Mouse (Mus musculus) heart, adult 2 months (tissue): Measurements from ENCODE around the gene Pkd2. TPM values are rescaled to one million over a fixed set of nuclear protein-coding genes. Genes with fewer than 3 reads are reported as not detected.
A peak's percentile ranks its signal among the peaks of the same experiment; 100 is the strongest.
"Not testable (repeated sequence)": the region's sequence is repeated elsewhere in the genome, so short reads cannot be mapped to it uniquely, and the experiment has no call there.

Experiments used
- DNase-seq, 2 experiments: peaks; one replicate each; pipeline ENCODE4 v3.0.0; 2021
- H3K27ac ChIP-seq: fragments of 200-600 bp; 2 replicates; pipeline ENCODE4 v1.8.1; 2022
- H3K27me3 ChIP-seq: fragments of 200-500 bp; 2 replicates; pipeline ENCODE4 v1.6.1; 2012; ENCODE audit warnings: mild to moderate bottlenecking, low read length, inconsistent platforms, mixed read lengths; ENCODE audit not compliant: control insufficient read depth, insufficient read depth
- H3K36me3 ChIP-seq: fragments of 200-500 bp; 2 replicates; pipeline ENCODE4 v1.6.1; 2012; ENCODE audit warnings: low read length, inconsistent platforms; ENCODE audit not compliant: control insufficient read depth, insufficient read depth
- H3K4me1 ChIP-seq: fragments of 200-500 bp; 2 replicates; pipeline ENCODE4 v1.6.1; 2011; ENCODE audit warnings: low read length; ENCODE audit not compliant: control insufficient read depth, insufficient read depth
- H3K4me3 ChIP-seq: fragments of 200-600 bp; 2 replicates; pipeline ENCODE4 v1.8.1; 2022
- H3K79me2 ChIP-seq: fragments of 200-500 bp; replicated peaks from 2 replicates; pipeline ENCODE4 v1.6.1; 2012; ENCODE audit warnings: mild to moderate bottlenecking, inconsistent platforms, low read length, moderate library complexity, mixed read lengths; ENCODE audit not compliant: control insufficient read depth, insufficient read depth
- H3K9ac ChIP-seq: fragments of 200-500 bp; 2 replicates; pipeline ENCODE4 v1.6.1; 2012; ENCODE audit warnings: low read depth, mild to moderate bottlenecking, control low read depth, inconsistent platforms, low read length, mixed read lengths
- CTCF ChIP-seq: fragments of 200-600 bp; IDR thresholded peaks from 2 replicates; pipeline ENCODE4 v1.8.1; 2022; ENCODE audit warnings: antibody characterized with exemption, mild to moderate bottlenecking, moderate library complexity
- EP300 ChIP-seq: fragments of 200-500 bp; IDR thresholded peaks from 2 replicates; pipeline ENCODE4 v1.6.1; 2011; ENCODE audit warnings: low read depth, low read length, control low read depth; ENCODE audit not compliant: insufficient read depth
- POLR2A ChIP-seq: fragments of 200-500 bp; IDR thresholded peaks from 2 replicates; pipeline ENCODE4 v1.6.1; 2011; ENCODE audit warnings: mild to moderate bottlenecking, low read depth, low read length, control low read depth; ENCODE audit not compliant: insufficient read depth
- WGBS: fragments of 180-500 bp; shearing (Covaris S2); methylation state at CpG from one replicate; pipeline ENCODE4 v1.1.7; 2018; 5-methylcytosine and 5-hydroxymethylcytosine counted together
- intact Hi-C: fragments of 180-260 bp; cut with DNase I; formaldehyde crosslinking; loops from one replicate; pipeline ENCODE4 v1.15.1; 2025
- polyA plus RNA-seq: library from polyadenylated mRNA; depleted of rRNA; stranded (reverse); fragments of >200 nt; gene quantifications from 2 replicates; pipeline ENCODE4 v1.2.3, GENCODE M21; 2012
- total RNA-seq, 2 experiments: library from RNA; stranded (reverse); gene quantifications; 2 replicates each; pipeline ENCODE4 v1.2.3; 2021

Gene Pkd2
- total and polyA plus RNA-seq, 3 experiments, result 12.0 to 21.1 (median 21.0) TPM

DNA sequence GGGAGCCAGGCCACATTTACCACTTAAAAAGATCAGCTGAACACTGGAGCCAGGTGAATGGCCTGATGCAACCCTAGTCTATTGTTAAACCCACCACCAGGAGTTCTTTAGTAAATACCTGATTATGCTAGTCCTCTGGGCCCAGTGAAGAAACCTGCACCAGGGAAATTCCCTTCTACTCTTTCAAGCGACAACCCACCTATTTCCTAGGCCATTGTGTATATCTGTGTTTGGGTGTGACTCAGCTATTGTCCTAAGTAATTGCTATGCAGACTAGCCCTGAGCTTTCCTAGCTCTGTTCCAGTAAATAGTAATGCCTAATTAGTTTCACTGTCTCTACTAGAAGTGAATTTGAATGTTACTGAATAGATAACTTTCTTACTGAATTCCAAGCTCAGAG lies 16.4 kb upstream of the Pkd2 start:
- Histone ChIP-seq H3K9ac (no peak overlapping the region), H3K27me3 (no peaks in the 10 kb centered on the region), H3K4me3 (no peak overlapping the region), H3K27ac (no peak overlapping the region), H3K36me3 (no peaks in the 10 kb centered on the region), H3K4me1 (no peaks in the 10 kb centered on the region), H3K79me2 (no peaks in the 10 kb centered on the region)
- WGBS, result 47% methylated on average over 1 of the region's 1 CpGs
- TF ChIP-seq CTCF, result no peak
- TF ChIP-seq POLR2A, result no peak
- no peak for TF ChIP-seq EP300
- no peak for DNase-seq
- intact Hi-C loops, result no loop called here

DNA sequence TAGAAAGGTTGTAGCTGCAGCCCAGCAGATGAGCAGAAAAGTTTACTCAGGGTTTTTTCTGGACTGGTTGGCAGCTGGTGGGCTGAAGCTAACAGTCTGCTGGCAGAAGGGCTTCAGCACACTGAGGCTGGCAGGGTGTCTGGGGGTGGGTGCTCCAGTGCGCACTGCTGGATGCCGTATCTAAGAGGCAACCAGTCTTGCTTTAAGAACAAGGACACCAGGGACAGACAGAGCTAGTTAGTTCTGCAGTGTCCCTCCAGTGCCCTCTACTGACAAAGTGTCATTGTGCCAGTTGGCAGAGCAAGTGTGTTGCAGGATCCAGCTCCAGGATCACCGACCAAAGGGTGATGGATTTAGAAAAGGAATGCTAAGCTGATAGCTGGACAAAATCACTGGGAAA lies 13.1 kb upstream of the Pkd2 start:
- TF ChIP-seq POLR2A (no peak), EP300 (0 out of 2 replicates have a peak, but pooled peaks have one; percentile 62), CTCF (peak; percentile 79)
- WGBS, result 1% methylated on average over 3 of the region's 3 CpGs
- Histone ChIP-seq H3K36me3 (no peaks in the 10 kb centered on the region), H3K27ac (no peak overlapping the region), H3K9ac (no peak overlapping the region), H3K4me1 (no peaks in the 10 kb centered on the region), H3K4me3 (no peak overlapping the region), H3K79me2 (no peaks in the 10 kb centered on the region), H3K27me3 (no peaks in the 10 kb centered on the region)
- DNase-seq, result peak; percentile 50 to 52
- intact Hi-C loops, result loop anchor here (1.0 to 5.0 kb wide), 2 partner anchors 101 to 229 kb away; no protein-coding TSS in a partner anchor

- H3K79me2 ChIP-seq, H3K27ac ChIP-seq, H3K9ac ChIP-seq, H3K36me3 ChIP-seq, H3K4me1 ChIP-seq, H3K27me3 ChIP-seq, DNase-seq, H3K4me3 ChIP-seq: not testable (repeated sequence)
- 31% methylated on average over 6 of the region's 6 CpGs for WGBS
- intact Hi-C loops, result loop anchor here (5.0 kb wide), 1 partner anchor 231 kb away; no protein-coding TSS in a partner anchor
Observed at GRCm38 (mm10) chr5:104448346-104448745, 10.9 kb upstream of the Pkd2 start.

DNA sequence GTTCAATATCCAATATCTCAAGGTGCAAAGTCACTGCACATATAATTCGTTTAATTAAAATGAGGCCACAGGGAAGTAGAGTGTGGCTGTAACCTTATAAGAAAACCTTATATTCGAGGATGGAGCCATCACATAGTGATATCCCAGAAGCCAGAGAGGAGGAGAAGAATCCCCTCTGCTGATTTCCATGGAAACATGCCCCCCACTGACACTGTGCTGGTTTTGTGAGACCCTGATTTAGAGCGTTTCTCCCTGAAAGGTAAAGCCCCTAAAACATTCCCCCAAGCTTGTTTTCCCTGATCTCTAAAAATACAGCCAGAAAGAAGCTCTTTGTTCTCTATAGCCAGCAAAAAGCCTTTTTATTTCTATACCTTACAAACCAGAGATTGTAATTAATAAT lies 9.8 kb upstream of the Pkd2 start:
- H3K4me3 ChIP-seq, result no peak overlapping the region
- intact Hi-C loops, result loop anchor here (5.0 kb wide), 1 partner anchor 232 kb away; no protein-coding TSS in a partner anchor
- H3K27me3 ChIP-seq, result no peaks in the 10 kb centered on the region
- DNase-seq, result no peak
- WGBS, result 60% methylated on average over 3 of the region's 3 CpGs
- TF ChIP-seq EP300 (no peak), CTCF (no peak), POLR2A (no peak)
- H3K9ac ChIP-seq, result no peak overlapping the region
- no peaks in the 10 kb centered on the region for H3K79me2 ChIP-seq
- H3K36me3 ChIP-seq, result no peaks in the 10 kb centered on the region
- H3K27ac ChIP-seq, result no peak overlapping the region
- H3K4me1 ChIP-seq, result no peaks in the 10 kb centered on the region

- Histone ChIP-seq H3K27ac (no peak overlapping the region), H3K9ac (no peak overlapping the region), H3K4me1 (no peaks in the 10 kb centered on the region), H3K79me2 (no peaks in the 10 kb centered on the region), H3K4me3 (no peak overlapping the region), H3K27me3 (no peaks in the 10 kb centered on the region), H3K36me3 (no peaks in the 10 kb centered on the region)
- no peak for DNase-seq
- 14% methylated on average over 1 of the region's 1 CpGs for whole genome bisulfite sequencing
- TF ChIP-seq EP300, result no peak
- TF ChIP-seq POLR2A, result no peak
- TF ChIP-seq CTCF, result no peak
- intact Hi-C loops, result no loop called here
Observed at GRCm38 (mm10) chr5:104453075-104453474, 6.2 kb upstream of the Pkd2 start.

DNA sequence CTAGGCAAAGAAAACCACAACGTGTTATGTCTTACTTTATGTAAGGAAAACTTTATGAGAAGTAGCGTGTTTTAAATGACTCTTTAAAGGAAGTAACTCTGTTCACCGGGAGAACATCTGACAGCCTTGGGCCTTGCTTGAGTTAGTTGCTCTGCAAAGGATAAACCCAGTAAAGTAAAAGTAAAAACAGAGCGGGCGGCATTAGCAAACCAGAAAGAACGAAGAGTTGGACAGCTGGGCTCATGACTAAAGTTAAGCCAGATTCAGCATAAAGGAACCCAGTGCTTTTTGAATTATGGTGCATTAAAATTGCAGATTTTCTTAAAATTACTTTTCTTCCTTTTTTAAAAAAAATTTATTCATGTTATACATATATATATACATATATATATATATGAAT lies 4.7 kb upstream of the Pkd2 start:
- no peaks in the 10 kb centered on the region for H3K36me3 ChIP-seq
- DNase-seq, result no peak
- no peak overlapping the region for H3K4me3 ChIP-seq
- H3K9ac ChIP-seq, result no peak overlapping the region
- no peaks in the 10 kb centered on the region for H3K79me2 ChIP-seq
- H3K27me3 ChIP-seq, result no peaks in the 10 kb centered on the region
- peaks cover 4% of the 10 kb centered on the region for H3K4me1 ChIP-seq
- no peak overlapping the region for H3K27ac ChIP-seq
- WGBS, result 92% methylated on average over 6 of the region's 6 CpGs
- intact Hi-C loops, result no loop called here
- no peak for TF ChIP-seq POLR2A
- TF ChIP-seq CTCF, result no peak
- TF ChIP-seq EP300, result no peak
